Mouse (Mus musculus) heart, postnatal 0 days (tissue): ENCODE measurements around the gene Hip1r. TPM values are rescaled to one million over a fixed set of nuclear protein-coding genes. Genes with fewer than 3 reads are reported as not detected.

ENCODE experiments used
- ATAC-seq: fragments of 200-750 bp; cut with Nextera tagmentation; 2 replicates; pipeline ENCODE4 v1.8.0; 2017; ENCODE audit warnings: low read depth, moderate number of reproducible peaks, moderate library complexity; ENCODE audit not compliant: insufficient read depth
- DNase-seq: peaks from one replicate; pipeline ENCODE4 v3.0.0-alpha.2; 2016; ENCODE audit warnings: low spot score
- H3K27ac ChIP-seq: fragments of 300-500 bp; sonication (generic); 2 replicates; pipeline ENCODE4 v1.5.1; 2014; ENCODE audit warnings: low read depth, mild to moderate bottlenecking
- H3K27me3 ChIP-seq: fragments of 300-500 bp; sonication (generic); 2 replicates; pipeline ENCODE4 v1.6.1; 2014; ENCODE audit warnings: low read length, mixed read lengths; ENCODE audit not compliant: control insufficient read depth, insufficient read depth
- H3K36me3 ChIP-seq: fragments of 300-500 bp; sonication (generic); replicated peaks from 2 replicates; pipeline ENCODE4 v1.6.1; 2014; ENCODE audit warnings: low read length, mixed read lengths; ENCODE audit not compliant: control insufficient read depth, insufficient read depth
- H3K4me1 ChIP-seq: fragments of 300-500 bp; sonication (generic); 2 replicates; pipeline ENCODE4 v1.6.1; 2014; ENCODE audit warnings: antibody characterized with exemption; ENCODE audit not compliant: control insufficient read depth, insufficient read depth
- H3K4me2 ChIP-seq: fragments of 300-500 bp; sonication (generic); 2 replicates; pipeline ENCODE4 v1.6.1; 2014; ENCODE audit warnings: low read depth, mild to moderate bottlenecking, low read length, moderate library complexity
- H3K4me3 ChIP-seq: fragments of 300-500 bp; sonication (generic); 2 replicates; pipeline ENCODE4 v1.5.1; 2014; ENCODE audit warnings: low read depth, low read length
- H3K9ac ChIP-seq: fragments of 300-500 bp; sonication (generic); replicated peaks from 2 replicates; pipeline ENCODE4 v1.6.1; 2014; ENCODE audit warnings: low read depth, low read length, mixed read lengths
- H3K9me3 ChIP-seq: fragments of 300-500 bp; sonication (generic); replicated peaks from 2 replicates; pipeline ENCODE4 v1.6.1; 2016; ENCODE audit warnings: low read length; ENCODE audit not compliant: control insufficient read depth
- CTCF ChIP-seq: IDR thresholded peaks from 2 replicates; pipeline ENCODE4 v1.5.1; 2016; ENCODE audit warnings: antibody characterized with exemption, control low read depth, low read depth
- EP300 ChIP-seq: IDR thresholded peaks from 2 replicates; pipeline ENCODE4 v1.6.1; 2016; ENCODE audit warnings: antibody characterized with exemption, low read depth
- WGBS: fragments of 180-500 bp; shearing (Covaris S2); extraction: QIAGEN DNeasy Blood & Tissue Kit; methylation state at CpG from one replicate; pipeline ENCODE4 v1.1.7; 2014; 5-methylcytosine and 5-hydroxymethylcytosine counted together
- polyA plus RNA-seq: library from polyadenylated mRNA; unstranded; fragments of >200 nt; fragmentation: Nextera tagmentation; extraction: Ambion mirVana; gene quantifications from 2 replicates; pipeline ENCODE4 v1.2.1, GENCODE M21; 2015
- total RNA-seq: library from RNA; depleted of rRNA; stranded (reverse); fragments of >200 nt; gene quantifications from 2 replicates; pipeline ENCODE4 v1.2.3, GENCODE M21; 2014; ENCODE audit warnings: low replicate concordance

The Hip1r gene
- total and polyA plus RNA-seq, 2 experiments from 2014 or later, result 11.9 to 16.3 TPM

GRCm38 (mm10) chr5:124006082-124006873 lies 32.9 kb downstream of the Hip1r start:
- Histone ChIP-seq H3K4me2 (no peak overlapping the region), H3K9ac (no peak overlapping the region), H3K9me3 (no peaks in the 10 kb centered on the region), H3K4me1 (peaks cover 20% of the 10 kb centered on the region), H3K27me3 (no peaks in the 10 kb centered on the region), H3K36me3 (peaks cover 53% of the 10 kb centered on the region), H3K4me3 (no peak overlapping the region), H3K27ac (peak overlapping the region; percentile 12; the same call in 1 of the 2 replicates)
- 82% methylated on average over 26 of the region's 26 CpGs for WGBS
- ATAC-seq (no peak), DNase-seq (no peak)
- TF ChIP-seq EP300, result no peak
- TF ChIP-seq CTCF, result no peak

- DNase-seq (no peak), ATAC-seq (peak; percentile 58)
- Histone ChIP-seq H3K4me1 (peaks cover 27% of the 10 kb centered on the region), H3K27me3 (no peaks in the 10 kb centered on the region), H3K36me3 (peaks cover 49% of the 10 kb centered on the region), H3K4me3 (no peak overlapping the region), H3K27ac (peak overlapping the region; percentile 26), H3K9me3 (no peaks in the 10 kb centered on the region), H3K4me2 (no peak overlapping the region), H3K9ac (no peak overlapping the region)
- 56% methylated on average over 17 of the region's 17 CpGs for WGBS
- TF ChIP-seq EP300, result no peak
- no peak for TF ChIP-seq CTCF
Observed at GRCm38 (mm10) chr5:124006891-124007491, 33.6 kb downstream of the Hip1r start.

GRCm38 (mm10) chr5:124010077-124010476 lies 36.6 kb downstream of the Hip1r start:
- DNase-seq (no peak), ATAC-seq (no peak)
- TF ChIP-seq EP300 (no peak), CTCF (no peak)
- no peaks in the 10 kb centered on the region for H3K27me3 ChIP-seq
- H3K4me2 ChIP-seq, result no peak overlapping the region
- peaks cover 52% of the 10 kb centered on the region for H3K4me1 ChIP-seq
- H3K27ac ChIP-seq, result peak overlapping the region; percentile 81
- no peak overlapping the region for H3K9ac ChIP-seq
- 39% methylated on average over 8 of the region's 8 CpGs for WGBS
- H3K36me3 ChIP-seq, result peaks cover 41% of the 10 kb centered on the region
- no peaks in the 10 kb centered on the region for H3K9me3 ChIP-seq
- no peak overlapping the region for H3K4me3 ChIP-seq

DNA sequence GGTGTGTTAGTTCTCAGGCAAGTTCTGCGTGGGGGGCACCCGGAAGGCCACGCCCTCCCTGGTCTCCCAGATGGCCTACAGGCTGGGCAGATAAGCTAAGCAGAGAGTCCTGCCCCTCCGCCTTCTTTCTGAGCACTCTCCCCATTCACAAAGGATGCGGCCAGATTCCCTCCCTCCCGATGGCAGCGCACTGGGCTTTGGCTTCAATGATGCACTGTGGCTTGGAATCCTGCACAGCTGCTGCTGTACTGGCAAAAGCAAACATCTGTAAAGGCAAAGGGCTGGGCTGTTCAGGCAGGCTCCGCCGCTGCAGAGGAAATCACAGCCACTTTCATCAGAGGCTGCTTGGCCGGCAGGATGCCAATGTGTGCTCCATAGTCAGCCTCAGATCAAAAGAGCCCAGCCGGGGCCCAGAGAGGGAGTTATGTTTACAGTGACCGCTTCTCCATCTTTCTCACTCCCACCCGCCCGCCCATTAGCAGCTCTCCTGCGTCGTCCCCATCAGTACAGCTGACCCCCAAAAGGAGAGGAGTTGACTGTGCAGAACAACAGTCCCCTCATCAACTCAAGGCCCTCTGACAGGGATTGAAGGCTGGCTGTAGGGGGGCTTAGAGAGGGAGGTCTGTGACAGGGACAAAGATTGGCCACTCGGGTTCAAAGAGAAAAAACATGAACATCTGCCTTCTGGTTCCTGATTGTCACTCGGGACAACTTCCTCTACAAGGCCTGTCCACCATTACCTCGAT lies 37.7 kb downstream of the Hip1r start:
- H3K4me3 ChIP-seq, result peak overlapping the region; percentile 15; the same call in 1 of the 2 replicates
- ATAC-seq (peak; percentile 48), DNase-seq (peak; percentile 84)
- H3K4me1 ChIP-seq, result peaks cover 61% of the 10 kb centered on the region
- peak overlapping the region; percentile 81 for H3K27ac ChIP-seq
- TF ChIP-seq CTCF (no peak), EP300 (no peak)
- H3K9ac ChIP-seq, result peak overlapping the region; percentile 43
- H3K27me3 ChIP-seq, result no peaks in the 10 kb centered on the region
- 4% methylated on average over 19 of the region's 19 CpGs for WGBS
- H3K9me3 ChIP-seq, result no peaks in the 10 kb centered on the region
- peak overlapping the region; percentile 50 for H3K4me2 ChIP-seq
- peaks cover 31% of the 10 kb centered on the region for H3K36me3 ChIP-seq

DNA sequence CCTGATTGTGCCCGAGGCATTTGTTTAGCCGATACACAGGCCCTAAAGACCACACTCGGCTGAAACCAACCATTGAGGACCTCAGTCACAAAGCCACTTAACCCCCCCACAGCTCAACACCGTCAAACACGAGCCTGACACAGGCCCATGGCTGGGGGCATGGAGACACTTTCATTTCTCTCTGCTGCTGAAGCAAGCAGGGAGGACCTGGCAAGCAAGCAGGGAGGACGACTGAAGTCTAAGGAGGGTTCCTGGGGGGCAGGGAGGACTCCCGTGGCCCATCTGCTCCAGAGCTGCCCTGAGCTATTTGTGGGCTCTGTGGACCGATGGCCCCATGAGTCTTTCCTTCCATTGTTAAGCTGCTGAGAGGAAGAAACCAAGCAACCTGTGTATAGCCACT lies 38.5 kb downstream of the Hip1r start:
- H3K27ac ChIP-seq, result peak overlapping the region; percentile 81
- peaks cover 69% of the 10 kb centered on the region for H3K4me1 ChIP-seq
- peak overlapping the region; percentile 50 for H3K4me2 ChIP-seq
- no peaks in the 10 kb centered on the region for H3K9me3 ChIP-seq
- H3K4me3 ChIP-seq, result peak overlapping the region; percentile 15; the same call in 1 of the 2 replicates
- ATAC-seq, result no peak
- peak overlapping the region; percentile 43; the same call in 1 of the 2 replicates for H3K9ac ChIP-seq
- H3K27me3 ChIP-seq, result no peaks in the 10 kb centered on the region
- TF ChIP-seq EP300, result no peak
- TF ChIP-seq CTCF, result no peak
- no peak for DNase-seq
- 4% methylated on average over 8 of the region's 8 CpGs for WGBS
- peaks cover 23% of the 10 kb centered on the region for H3K36me3 ChIP-seq
